Mouse (Mus musculus) spleen, adult 18-20 months (tissue): Measurements from ENCODE around the gene Pkn1.

Experiments used
- DNase-seq, 2 experiments: peaks; one replicate each; pipeline ENCODE4 v3.0.0; 2022; ENCODE audit warnings: mixed read lengths in 2 of 2

The Pkn1 gene

GRCm38 (mm10) chr8:83723447-83724083 lies 24.6 kb upstream of the Pkn1 start:
- no peak for DNase-seq

GRCm38 (mm10) chr8:83722631-83723030 lies 23.7 kb upstream of the Pkn1 start:
- no peak for DNase-seq

GRCm38 (mm10) chr8:83721405-83722025 lies 22.5 kb upstream of the Pkn1 start:
- DNase-seq, result peak; percentile 29 to 46

- DNase-seq, result no peak
Measured at GRCm38 (mm10) chr8:83719693-83720092, 20.7 kb upstream of the Pkn1 start.

GRCm38 (mm10) chr8:83719048-83719447 lies 20.1 kb upstream of the Pkn1 start:
- DNase-seq, result no peak

- no peak for DNase-seq
Measured at GRCm38 (mm10) chr8:83716563-83716962, 17.6 kb upstream of the Pkn1 start.

GRCm38 (mm10) chr8:83715771-83716170 lies 16.8 kb upstream of the Pkn1 start:
- no peak for DNase-seq

GRCm38 (mm10) chr8:83715031-83715690 lies 16.2 kb upstream of the Pkn1 start, which contains the start of gene Ddx39:
Gene Ddx39 (plus strand): TSS chr8:83715177.
- DNase-seq, result peak; percentile 91 to 94

GRCm38 (mm10) chr8:83714676-83715030 lies 15.7 kb upstream of the Pkn1 start:
- DNase-seq, result no peak

GRCm38 (mm10) chr8:83707554-83707953 lies 8.6 kb upstream of the Pkn1 start:
- DNase-seq, result no peak

- no peak for DNase-seq
Measured at GRCm38 (mm10) chr8:83706411-83706810, 7.4 kb upstream of the Pkn1 start.

- DNase-seq, result no peak
Measured at GRCm38 (mm10) chr8:83703426-83703825, 4.4 kb upstream of the Pkn1 start.

- DNase-seq, result no peak
Measured at GRCm38 (mm10) chr8:83700423-83701085, 1.6 kb upstream of the Pkn1 start.

- DNase-seq, result peak in 1 of 2 experiments; percentile 35
Measured at GRCm38 (mm10) chr8:83699566-83699965, 587 bp upstream of the Pkn1 start.

- peak; percentile 73 to 75 for DNase-seq
Measured at GRCm38 (mm10) chr8:83698291-83698660, 703 bp downstream of the Pkn1 start.

- DNase-seq, result no peak
Measured at GRCm38 (mm10) chr8:83697374-83698220, 1.4 kb downstream of the Pkn1 start.

- peak; percentile 39 to 49 for DNase-seq
Measured at GRCm38 (mm10) chr8:83695351-83696106, 3.5 kb downstream of the Pkn1 start.

GRCm38 (mm10) chr8:83694369-83695160 lies 4.4 kb downstream of the Pkn1 start:
- DNase-seq, result no peak

GRCm38 (mm10) chr8:83693609-83694236 lies 5.3 kb downstream of the Pkn1 start:
- DNase-seq, result peak in 1 of 2 experiments; percentile 36

- DNase-seq, result no peak
Measured at GRCm38 (mm10) chr8:83689264-83689663, 9.7 kb downstream of the Pkn1 start.

GRCm38 (mm10) chr8:83684517-83684916 lies 14.5 kb downstream of the Pkn1 start:
- no peak for DNase-seq
